Mouse (Mus musculus): ENCODE results near the gene Capn15. TPM values are rescaled to one million over a fixed set of nuclear protein-coding genes. Genes with fewer than 3 reads are reported as not detected.

Gene Capn15
- polyA plus RNA-seq (2012; ENCODE audit: low replicate concordance), result 78.7 and 121 TPM in 2 replicates

GRCm38 (mm10) chr17:25985306-25986294, at the start of gene Capn15:
Capn15 (minus strand) TSS chr17:25985796.

GRCm38 (mm10) chr17:25951803-25952623, 33.6 kb downstream of the Capn15 start, which contains the start of gene A930017K11Rik:
A930017K11Rik (minus strand) TSS chr17:25952565.

GRCm38 (mm10) chr17:25944366-25945163, 41.0 kb downstream of the Capn15 start, which contains the start of the genes Pigq and Nhlrc4:
Pigq (minus strand) TSS chr17:25944936.
Nhlrc4 (minus strand) TSS chr17:25944961.

GRCm38 (mm10) chr17:25919144-25919785, 66.3 kb downstream of the Capn15 start, which contains the start of gene Rab40c:
Rab40c (minus strand) TSS chr17:25919727.

Other genes starting within 250 kb of the Capn15 start
- not detected in 2 replicates for gene Mslnl, start 249.8 kb downstream of the Capn15 start, polyA plus RNA-seq (2012; ENCODE audit: low replicate concordance)
- gene Msln, start 231.4 kb downstream of the Capn15 start, polyA plus RNA-seq (2012; ENCODE audit: low replicate concordance), result 0.22 and 0.53 TPM in 2 replicates
- 11.2 and 16.9 TPM in 2 replicates for gene Narfl, start 212.0 kb downstream of the Capn15 start, polyA plus RNA-seq (2012; ENCODE audit: low replicate concordance)
- gene Haghl, start 200.1 kb downstream of the Capn15 start, polyA plus RNA-seq (2012; ENCODE audit: low replicate concordance), result 11.2 and 11.4 TPM in 2 replicates
- not detected in 2 replicates for gene Ccdc78, start 199.2 kb downstream of the Capn15 start, polyA plus RNA-seq (2012; ENCODE audit: low replicate concordance)
- 9.0 and 19.8 TPM in 2 replicates for gene Fam173a, start 192.9 kb downstream of the Capn15 start, polyA plus RNA-seq (2012; ENCODE audit: low replicate concordance)
- gene AC134908.4, start 190.1 kb downstream of the Capn15 start, polyA plus RNA-seq (2012; ENCODE audit: low replicate concordance), result not detected in 2 replicates
- 158 and 177 TPM in 2 replicates for gene Metrn, start 188.7 kb downstream of the Capn15 start, polyA plus RNA-seq (2012; ENCODE audit: low replicate concordance)
- 0.28 and 0.61 TPM in 2 replicates for gene Fbxl16, start 176.7 kb downstream of the Capn15 start, polyA plus RNA-seq (2012; ENCODE audit: low replicate concordance)
- gene Wdr24, start 162.2 kb downstream of the Capn15 start, polyA plus RNA-seq (2012; ENCODE audit: low replicate concordance), result 2.6 and 13.2 TPM in 2 replicates
- 2.6 and 6.8 TPM in 2 replicates for gene Jmjd8, start 156.9 kb downstream of the Capn15 start, polyA plus RNA-seq (2012; ENCODE audit: low replicate concordance)
- gene Stub1, start 152.4 kb downstream of the Capn15 start, polyA plus RNA-seq (2012; ENCODE audit: low replicate concordance), result 52.2 and 64.9 TPM in 2 replicates
- gene Rhbdl1, start 148.5 kb downstream of the Capn15 start, polyA plus RNA-seq (2012; ENCODE audit: low replicate concordance), result 2.4 and 3.7 TPM in 2 replicates
- 12.7 and 16.5 TPM in 2 replicates for gene Gm20683, start 144.0 kb downstream of the Capn15 start, polyA plus RNA-seq (2012; ENCODE audit: low replicate concordance)
- 134 and 279 TPM in 2 replicates for gene Rhot2, start 140.9 kb downstream of the Capn15 start, polyA plus RNA-seq (2012; ENCODE audit: low replicate concordance)
- 22.8 and 33.0 TPM in 2 replicates for gene Wdr90, start 124.3 kb downstream of the Capn15 start, polyA plus RNA-seq (2012; ENCODE audit: low replicate concordance)
- 164 and 319 TPM in 2 replicates for gene Mcrip2, start 117.0 kb downstream of the Capn15 start, polyA plus RNA-seq (2012; ENCODE audit: low replicate concordance)
- gene Mettl26, start 110.7 kb downstream of the Capn15 start, polyA plus RNA-seq (2012; ENCODE audit: low replicate concordance), result 60.7 and 67.0 TPM in 2 replicates
- gene Wfikkn1, start 104.9 kb downstream of the Capn15 start, polyA plus RNA-seq (2012; ENCODE audit: low replicate concordance), result 1.4 and 1.7 TPM in 2 replicates
- 12.5 and 13.4 TPM in 2 replicates for gene Rab40c, start 66.1 kb downstream of the Capn15 start, polyA plus RNA-seq (2012; ENCODE audit: low replicate concordance)
- 354 and 1,450 TPM in 2 replicates for gene Pigq, start 40.9 kb downstream of the Capn15 start, polyA plus RNA-seq (2012; ENCODE audit: low replicate concordance)
- 0.28 and 3.2 TPM in 2 replicates for gene Nhlrc4, start 40.8 kb downstream of the Capn15 start, polyA plus RNA-seq (2012; ENCODE audit: low replicate concordance)
- 0.09 TPM in 1 of 2 replicates, not detected in the other for gene A930017K11Rik, start 33.2 kb downstream of the Capn15 start, polyA plus RNA-seq (2012; ENCODE audit: low replicate concordance)
- gene Rab11fip3, start 83.8 kb upstream of the Capn15 start, polyA plus RNA-seq (2012; ENCODE audit: low replicate concordance), result 4.8 and 7.2 TPM in 2 replicates
- gene Decr2, start 104.5 kb upstream of the Capn15 start, polyA plus RNA-seq (2012; ENCODE audit: low replicate concordance), result 0.11 and 0.89 TPM in 2 replicates
- 55.7 and 62.6 TPM in 2 replicates for gene Nme4, start 109.8 kb upstream of the Capn15 start, polyA plus RNA-seq (2012; ENCODE audit: low replicate concordance)
- gene Tmem8, start 127.5 kb upstream of the Capn15 start, polyA plus RNA-seq (2012; ENCODE audit: low replicate concordance), result 5.9 and 15.9 TPM in 2 replicates
- 112 and 181 TPM in 2 replicates for gene Mrpl28, start 137.7 kb upstream of the Capn15 start, polyA plus RNA-seq (2012; ENCODE audit: low replicate concordance)
- gene Axin1, start 152.9 kb upstream of the Capn15 start, polyA plus RNA-seq (2012; ENCODE audit: low replicate concordance), result 36.8 and 40.9 TPM in 2 replicates
- 7.8 and 8.9 TPM in 2 replicates for gene Pdia2, start 213.3 kb upstream of the Capn15 start, polyA plus RNA-seq (2012; ENCODE audit: low replicate concordance)
- gene Rgs11, start 217.2 kb upstream of the Capn15 start, polyA plus RNA-seq (2012; ENCODE audit: low replicate concordance), result 1.3 and 3.5 TPM in 2 replicates
- 1.5 and 4.5 TPM in 2 replicates for gene Arhgdig, start 222.0 kb upstream of the Capn15 start, polyA plus RNA-seq (2012; ENCODE audit: low replicate concordance)